Mouse (Mus musculus) ovary, postnatal 10 days (tissue): Measurements from ENCODE around the gene Mapk8ip2.
A peak's percentile ranks its signal among the peaks of the same experiment; 100 is the strongest.

Experiments
- DNase-seq: peaks from one replicate; pipeline ENCODE4 v3.0.0; 2022; ENCODE audit warnings: low spot score

Mapk8ip2 gene

GRCm38 (mm10) chr15:89452906-89453864 is 528 bp upstream of the Mapk8ip2 start:
- peak; percentile 62 for DNase-seq

GRCm38 (mm10) chr15:89454857-89455256 is 1.1 kb downstream of the Mapk8ip2 start:
- DNase-seq: no peak

DNA sequence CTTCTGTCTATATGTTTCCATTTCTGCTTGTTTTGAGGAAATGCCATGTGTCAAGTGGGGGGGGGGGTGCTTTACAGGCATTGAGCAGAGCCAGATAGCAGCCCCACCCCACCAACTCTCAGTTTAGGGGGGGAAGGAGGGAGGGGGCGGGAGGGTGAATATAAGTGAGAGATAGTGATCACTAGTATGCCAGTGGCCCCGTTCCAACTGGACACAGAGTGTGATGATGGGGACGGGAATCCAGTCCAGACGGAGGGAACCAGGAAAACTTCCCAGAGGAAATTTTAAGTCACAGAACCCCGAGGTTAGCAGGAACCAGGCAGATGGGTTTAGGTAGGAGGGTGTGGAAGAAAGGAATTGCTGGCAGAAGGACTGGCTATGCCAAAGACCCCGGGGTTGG is 1.9 kb downstream of the Mapk8ip2 start:
- no peak for DNase-seq

GRCm38 (mm10) chr15:89458942-89459341 is 5.2 kb downstream of the Mapk8ip2 start:
- no peak for DNase-seq

DNA sequence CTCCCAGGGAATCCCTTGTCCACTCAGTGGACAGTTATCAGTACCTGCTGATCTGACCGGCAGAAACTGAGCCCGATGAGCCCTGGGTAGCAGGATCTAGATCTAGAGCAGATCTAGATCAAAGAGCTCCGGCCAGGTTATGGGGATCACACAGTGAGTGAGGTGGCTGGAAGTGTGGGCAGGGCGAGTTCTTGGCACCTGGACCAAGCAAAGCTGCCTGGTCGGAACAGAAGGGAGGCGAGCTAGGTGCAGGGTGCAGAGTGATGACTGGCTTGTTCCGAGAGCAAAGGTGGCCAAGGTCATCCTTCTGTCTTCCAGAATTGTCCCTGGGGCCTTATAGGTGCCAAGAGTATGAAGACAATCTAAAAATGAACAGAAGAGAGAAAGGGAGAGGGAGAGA is 6.1 kb downstream of the Mapk8ip2 start:
- DNase-seq: no peak

- no peak for DNase-seq
These were observed 6.6 kb downstream of the Mapk8ip2 start for GRCm38 (mm10) chr15:89460298-89460697.

DNA sequence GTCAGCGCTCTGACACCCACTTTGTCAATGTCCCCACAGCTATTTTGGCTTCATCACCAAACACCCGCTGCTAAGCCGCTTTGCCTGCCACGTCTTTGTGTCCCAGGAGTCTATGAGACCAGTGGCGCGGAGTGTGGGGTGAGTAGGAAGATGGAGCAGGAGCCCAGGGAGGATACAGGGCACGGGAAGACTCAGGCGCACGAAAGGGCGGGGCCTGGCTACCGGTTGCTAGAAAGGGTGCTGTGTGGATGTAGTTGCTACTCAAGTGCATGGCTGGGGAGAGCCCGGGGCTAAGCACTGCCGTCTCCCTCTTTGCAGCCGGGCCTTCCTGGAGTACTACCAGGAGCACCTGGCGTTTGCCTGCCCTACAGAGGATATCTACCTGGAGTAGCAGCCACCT is 7.6 kb downstream of the Mapk8ip2 start:
- DNase-seq: no peak

DNA sequence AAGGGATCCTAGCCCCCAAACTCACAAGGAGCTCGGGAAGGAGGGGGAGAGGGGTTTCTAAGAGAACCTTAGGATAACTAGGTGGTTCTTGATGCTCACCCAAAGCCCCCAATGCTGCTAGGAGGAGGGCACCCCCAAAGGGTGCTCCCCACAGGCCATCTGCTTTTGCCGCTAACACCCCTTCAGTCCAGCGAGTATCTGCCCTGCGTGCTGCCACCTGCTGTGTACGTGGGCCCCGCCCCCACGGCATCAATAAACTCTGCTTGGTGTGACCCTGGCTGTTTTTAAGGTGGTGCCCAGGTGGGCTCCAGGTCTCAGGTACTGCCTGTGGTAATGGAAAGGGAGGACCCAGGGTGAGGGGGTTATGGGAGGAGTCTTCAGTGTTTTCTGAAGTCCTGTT is 8.5 kb downstream of the Mapk8ip2 start:
- DNase-seq: no peak

- no peak for DNase-seq
These were observed 9.9 kb downstream of the Mapk8ip2 start for GRCm38 (mm10) chr15:89463334-89464235.

DNA sequence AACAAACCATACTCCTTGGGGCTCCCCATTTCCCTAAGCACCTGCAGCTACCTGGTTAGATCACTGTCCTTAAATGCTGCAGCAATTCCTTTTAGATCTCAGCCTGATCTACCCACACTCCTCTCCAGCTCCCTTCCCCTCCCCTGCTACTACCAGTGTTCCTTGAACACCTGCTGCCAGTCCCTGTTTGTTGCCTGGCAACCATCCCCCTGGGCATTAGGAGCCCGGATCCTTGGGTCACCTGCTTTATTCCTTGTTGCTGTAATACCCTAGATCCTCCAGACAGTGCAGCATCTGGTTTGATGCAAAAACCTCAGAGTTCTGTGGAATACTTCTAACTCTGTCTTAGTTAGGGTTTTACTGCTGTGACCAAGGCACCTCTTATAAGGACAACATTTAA is 11.3 kb downstream of the Mapk8ip2 start:
- DNase-seq: no peak

GRCm38 (mm10) chr15:89468577-89468976 is 14.9 kb downstream of the Mapk8ip2 start:
- no peak for DNase-seq

GRCm38 (mm10) chr15:89471476-89471875 is 17.8 kb downstream of the Mapk8ip2 start:
- no peak for DNase-seq

DNA sequence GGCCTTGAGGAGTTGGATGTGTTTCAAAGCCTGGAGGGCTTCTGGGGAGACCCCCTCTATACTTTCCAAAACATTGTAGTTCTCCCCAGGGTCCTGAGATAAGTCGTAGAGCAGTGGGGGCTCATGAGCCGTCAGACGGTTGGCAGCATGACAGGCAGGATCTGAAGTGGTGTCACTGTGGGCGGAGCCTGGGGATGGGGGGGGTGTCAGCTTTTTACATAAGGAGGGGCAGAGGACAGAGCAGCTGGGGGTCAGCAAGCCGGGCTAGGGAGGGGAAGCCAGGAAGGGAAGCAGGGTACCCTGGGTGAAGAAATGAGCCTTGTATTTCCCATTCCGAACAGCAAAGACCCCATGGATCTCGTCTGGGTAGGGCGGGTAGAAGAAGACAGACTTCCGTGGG is 19.7 kb downstream of the Mapk8ip2 start:
- DNase-seq: no peak

- no peak for DNase-seq
These were observed 20.2 kb downstream of the Mapk8ip2 start for GRCm38 (mm10) chr15:89473921-89474320.

- no peak for DNase-seq
These were observed 21.0 kb downstream of the Mapk8ip2 start for GRCm38 (mm10) chr15:89474596-89475292.

GRCm38 (mm10) chr15:89475293-89475600 is 21.5 kb downstream of the Mapk8ip2 start:
- no peak for DNase-seq

DNA sequence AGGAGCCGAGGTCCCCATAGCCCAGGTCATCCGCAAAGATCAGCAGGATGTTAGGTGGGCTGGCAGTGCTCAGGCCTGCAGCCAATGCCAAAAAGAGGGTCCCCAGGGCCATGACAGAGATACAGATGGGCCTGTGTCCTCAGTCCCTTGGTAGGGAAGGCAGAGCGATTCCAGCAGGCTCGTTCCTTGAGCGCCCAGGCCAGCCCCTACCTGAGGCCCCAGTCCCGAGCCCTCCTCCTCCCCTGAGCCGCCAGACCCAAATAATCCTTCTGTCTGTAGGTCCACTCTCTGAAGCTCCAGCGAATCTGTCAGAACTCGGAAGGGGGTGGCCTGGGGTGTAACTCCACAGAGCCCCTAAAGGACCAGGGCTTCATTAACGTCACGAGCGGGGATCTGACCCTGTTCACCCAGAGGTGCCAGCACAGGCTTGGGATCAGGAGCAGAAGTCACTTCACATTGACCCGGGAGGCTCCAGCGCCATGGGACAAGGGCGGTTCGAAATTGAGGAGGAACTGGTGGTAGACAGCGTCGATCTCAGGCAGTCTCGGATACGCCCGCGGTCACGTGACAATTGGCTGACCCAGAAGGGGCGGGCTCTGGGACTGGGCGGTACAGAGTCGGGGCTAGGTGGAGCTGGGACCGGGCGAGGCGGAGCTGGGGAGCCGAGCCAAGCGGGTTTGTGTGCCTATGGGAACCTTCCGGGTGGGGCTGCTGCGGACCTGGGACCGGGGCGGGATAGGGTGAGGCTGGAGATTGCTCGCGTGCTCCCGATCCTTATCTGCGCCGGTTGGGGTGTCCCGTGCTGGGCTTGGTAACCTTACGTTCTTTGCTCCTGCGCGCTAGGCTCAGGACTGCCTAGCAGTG is 22.1 kb downstream of the Mapk8ip2 start:
- peak; percentile 81 for DNase-seq

DNA sequence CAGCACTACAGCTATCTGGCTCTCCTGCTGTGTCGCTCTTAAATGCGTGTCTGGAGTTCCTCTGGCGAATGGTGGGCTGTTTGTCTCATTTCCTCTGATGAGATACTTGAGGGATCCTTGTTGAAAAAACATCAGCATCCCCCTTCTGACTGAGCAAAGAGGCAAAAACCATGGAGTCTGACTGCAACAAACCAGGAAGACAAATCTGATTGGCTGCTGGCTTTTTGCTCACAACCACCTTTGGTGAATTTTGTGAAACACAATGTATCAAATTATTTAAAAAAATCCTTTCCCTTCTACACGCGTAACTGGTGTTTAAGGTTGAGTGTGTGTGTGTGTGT is 22.7 kb downstream of the Mapk8ip2 start:
- DNase-seq: no peak

DNA sequence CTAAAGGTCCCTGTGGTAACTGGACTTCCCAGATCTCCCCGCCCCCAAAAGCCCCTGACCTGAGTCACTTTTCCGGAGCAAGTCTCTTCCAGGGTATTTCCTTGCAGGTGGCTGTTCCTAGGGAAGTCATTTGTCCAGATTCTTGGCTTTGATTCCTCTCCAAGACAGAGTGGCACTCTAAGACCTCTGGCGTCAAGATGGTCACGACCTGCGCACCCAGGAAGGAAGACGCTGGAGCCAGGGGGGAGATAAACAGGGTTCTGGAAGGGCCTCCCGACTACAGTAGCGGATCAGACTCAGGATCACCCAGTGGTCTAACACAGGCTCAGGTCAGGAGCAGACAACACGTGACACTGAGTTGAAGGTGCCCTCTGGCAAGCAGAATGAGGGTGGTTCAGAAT is 23.4 kb downstream of the Mapk8ip2 start, which contains the start of gene Arsa:
Gene Arsa, minus strand, starts transcription at position 335 of the 401 bp plus-strand sequence.
- no peak for DNase-seq

- DNase-seq: no peak
These were observed 24.1 kb downstream of the Mapk8ip2 start for GRCm38 (mm10) chr15:89477806-89478205.

GRCm38 (mm10) chr15:89478622-89479021 is 24.9 kb downstream of the Mapk8ip2 start:
- DNase-seq: no peak
